Mouse (Mus musculus) liver, embryonic 15.5 days (tissue): ENCODE measurements around the gene Pax3. TPM values are rescaled to one million over a fixed set of nuclear protein-coding genes. Genes with fewer than 3 reads are reported as not detected.

Source experiments
- ATAC-seq: fragments of 200-750 bp; cut with Nextera tagmentation; 2 replicates; pipeline ENCODE4 v1.8.0; 2017; ENCODE audit warnings: moderate number of reproducible peaks, mild to moderate bottlenecking, moderate library complexity; ENCODE audit not compliant: insufficient read depth
- H3K27ac ChIP-seq: fragments of 300-500 bp; sonication (generic); replicated peaks from 2 replicates; pipeline ENCODE4 v1.5.1; 2015; ENCODE audit warnings: mild to moderate bottlenecking, inconsistent platforms
- H3K27me3 ChIP-seq: fragments of 300-500 bp; sonication (generic); 2 replicates; pipeline ENCODE4 v1.6.1; 2015; ENCODE audit warnings: mild to moderate bottlenecking, inconsistent platforms
- H3K36me3 ChIP-seq: fragments of 300-500 bp; sonication (generic); replicated peaks from 2 replicates; pipeline ENCODE4 v1.6.1; 2015; ENCODE audit warnings: moderate library complexity, mild to moderate bottlenecking, inconsistent platforms
- H3K4me1 ChIP-seq: fragments of 300-500 bp; sonication (generic); replicated peaks from 2 replicates; pipeline ENCODE4 v1.6.1; 2015; ENCODE audit warnings: inconsistent platforms
- H3K4me2 ChIP-seq: fragments of 300-500 bp; sonication (generic); 2 replicates; pipeline ENCODE4 v1.6.1; 2015; ENCODE audit warnings: moderate library complexity, mild to moderate bottlenecking, inconsistent platforms
- H3K4me3 ChIP-seq: fragments of 300-500 bp; sonication (generic); replicated peaks from 2 replicates; pipeline ENCODE4 v1.5.1; 2015; ENCODE audit warnings: mild to moderate bottlenecking, inconsistent platforms
- H3K9ac ChIP-seq: fragments of 300-500 bp; sonication (generic); 2 replicates; pipeline ENCODE4 v1.6.1; 2015; ENCODE audit warnings: moderate library complexity, mild to moderate bottlenecking, inconsistent platforms
- H3K9me3 ChIP-seq: fragments of 300-500 bp; sonication (generic); replicated peaks from 2 replicates; pipeline ENCODE4 v1.6.1; 2016; ENCODE audit warnings: inconsistent platforms
- WGBS: fragments of 180-500 bp; shearing (Covaris S2); methylation state at CpG from one replicate; pipeline ENCODE4 v1.1.7; 2015; ENCODE audit warnings: mixed read lengths; ENCODE audit not compliant: insufficient replicate concordance; 5-methylcytosine and 5-hydroxymethylcytosine counted together
- polyA plus RNA-seq: library from polyadenylated mRNA; unstranded; fragments of >200 nt; fragmentation: Nextera tagmentation; extraction: Ambion mirVana; gene quantifications from 2 replicates; pipeline ENCODE4 v1.2.1, GENCODE M21; 2015

The Pax3 gene
- polyA plus RNA-seq, 1 experiment from 2014 or later: 0.02 TPM

- ATAC-seq: no peak
- Histone ChIP-seq H3K9me3 (no peaks in the 10 kb centered on the region), H3K9ac (no peak overlapping the region), H3K4me2 (no peak overlapping the region), H3K36me3 (no peaks in the 10 kb centered on the region), H3K27me3 (peaks cover 95% of the 10 kb centered on the region), H3K4me3 (no peak overlapping the region), H3K27ac (no peak overlapping the region), H3K4me1 (no peaks in the 10 kb centered on the region)
- WGBS: 2% methylated on average over 12 of the region's 12 CpGs
Observed at GRCm38 (mm10) chr1:78190386-78191111, 6.4 kb downstream of the Pax3 start.

- no peak overlapping the region for H3K9ac ChIP-seq
- H3K4me3 ChIP-seq: no peak overlapping the region
- H3K4me2 ChIP-seq: no peak overlapping the region
- under 1% methylated on average over 44 of the region's 47 CpGs for WGBS
- no peaks in the 10 kb centered on the region for H3K4me1 ChIP-seq
- no peaks in the 10 kb centered on the region for H3K36me3 ChIP-seq
- no peak for ATAC-seq
- no peak overlapping the region for H3K27ac ChIP-seq
- peaks cover 95% of the 10 kb centered on the region for H3K27me3 ChIP-seq
- no peaks in the 10 kb centered on the region for H3K9me3 ChIP-seq
Observed at GRCm38 (mm10) chr1:78189501-78190345, 7.2 kb downstream of the Pax3 start.

GRCm38 (mm10) chr1:78189016-78189415 is 7.9 kb downstream of the Pax3 start:
- Histone ChIP-seq H3K4me3 (no peak overlapping the region), H3K9ac (no peak overlapping the region), H3K36me3 (no peaks in the 10 kb centered on the region), H3K9me3 (no peaks in the 10 kb centered on the region), H3K4me1 (no peaks in the 10 kb centered on the region), H3K27ac (no peak overlapping the region), H3K4me2 (no peak overlapping the region), H3K27me3 (peaks cover 88% of the 10 kb centered on the region)
- ATAC-seq: no peak
- 2% methylated on average over 16 of the region's 16 CpGs for WGBS

GRCm38 (mm10) chr1:78188299-78188698 is 8.6 kb downstream of the Pax3 start:
- H3K27me3 ChIP-seq: peaks cover 81% of the 10 kb centered on the region
- no peak overlapping the region for H3K27ac ChIP-seq
- H3K9ac ChIP-seq: no peak overlapping the region
- no peak overlapping the region for H3K4me2 ChIP-seq
- H3K36me3 ChIP-seq: no peaks in the 10 kb centered on the region
- H3K4me3 ChIP-seq: no peak overlapping the region
- H3K4me1 ChIP-seq: no peaks in the 10 kb centered on the region
- 8% methylated on average over 2 of the region's 2 CpGs for WGBS
- H3K9me3 ChIP-seq: no peaks in the 10 kb centered on the region
- no peak for ATAC-seq

GRCm38 (mm10) chr1:78187788-78188173 is 9.2 kb downstream of the Pax3 start:
- no peak overlapping the region for H3K9ac ChIP-seq
- H3K36me3 ChIP-seq: no peaks in the 10 kb centered on the region
- H3K27me3 ChIP-seq: peaks cover 79% of the 10 kb centered on the region
- no peaks in the 10 kb centered on the region for H3K9me3 ChIP-seq
- no peak overlapping the region for H3K27ac ChIP-seq
- no peak overlapping the region for H3K4me3 ChIP-seq
- H3K4me1 ChIP-seq: no peaks in the 10 kb centered on the region
- H3K4me2 ChIP-seq: no peak overlapping the region
- WGBS: 2% methylated on average over 6 of the region's 6 CpGs
- no peak for ATAC-seq

GRCm38 (mm10) chr1:78187122-78187787 is 9.7 kb downstream of the Pax3 start:
- H3K4me3 ChIP-seq: no peak overlapping the region
- no peaks in the 10 kb centered on the region for H3K9me3 ChIP-seq
- H3K4me1 ChIP-seq: no peaks in the 10 kb centered on the region
- no peaks in the 10 kb centered on the region for H3K36me3 ChIP-seq
- H3K27ac ChIP-seq: no peak overlapping the region
- ATAC-seq: no peak
- H3K27me3 ChIP-seq: peaks cover 79% of the 10 kb centered on the region
- 2% methylated on average over 8 of the region's 8 CpGs for WGBS
- no peak overlapping the region for H3K4me2 ChIP-seq
- no peak overlapping the region for H3K9ac ChIP-seq

- Histone ChIP-seq H3K4me2 (no peak overlapping the region), H3K36me3 (no peaks in the 10 kb centered on the region), H3K9ac (no peak overlapping the region), H3K9me3 (no peaks in the 10 kb centered on the region), H3K27ac (no peak overlapping the region), H3K4me1 (no peaks in the 10 kb centered on the region), H3K27me3 (peaks cover 51% of the 10 kb centered on the region), H3K4me3 (no peak overlapping the region)
- 37% methylated on average over 5 of the region's 5 CpGs for WGBS
- no peak for ATAC-seq
Observed at GRCm38 (mm10) chr1:78182954-78183353, 14.0 kb downstream of the Pax3 start.

GRCm38 (mm10) chr1:78181882-78182281 is 15.1 kb downstream of the Pax3 start:
- Histone ChIP-seq H3K4me3 (no peak overlapping the region), H3K4me1 (no peaks in the 10 kb centered on the region), H3K36me3 (no peaks in the 10 kb centered on the region), H3K9me3 (no peaks in the 10 kb centered on the region), H3K4me2 (no peak overlapping the region), H3K27ac (no peak overlapping the region), H3K9ac (no peak overlapping the region), H3K27me3 (peaks cover 40% of the 10 kb centered on the region)
- ATAC-seq: no peak
- 19% methylated on average over 9 of the region's 9 CpGs for WGBS

- no peaks in the 10 kb centered on the region for H3K9me3 ChIP-seq
- WGBS: 49% methylated on average over 6 of the region's 6 CpGs
- H3K4me1 ChIP-seq: no peaks in the 10 kb centered on the region
- no peak overlapping the region for H3K4me2 ChIP-seq
- peaks cover 24% of the 10 kb centered on the region for H3K27me3 ChIP-seq
- no peak overlapping the region for H3K4me3 ChIP-seq
- H3K27ac ChIP-seq: no peak overlapping the region
- ATAC-seq: no peak
- no peaks in the 10 kb centered on the region for H3K36me3 ChIP-seq
- H3K9ac ChIP-seq: no peak overlapping the region
Observed at GRCm38 (mm10) chr1:78172334-78172733, 24.6 kb downstream of the Pax3 start.

- no peaks in the 10 kb centered on the region for H3K4me1 ChIP-seq
Observed at GRCm38 (mm10) chr1:78171671-78172070, 25.3 kb downstream of the Pax3 start.

GRCm38 (mm10) chr1:78170771-78171170 is 26.2 kb downstream of the Pax3 start:
- H3K9ac ChIP-seq: no peak overlapping the region
- peaks cover 23% of the 10 kb centered on the region for H3K27me3 ChIP-seq
- H3K27ac ChIP-seq: no peak overlapping the region
- no peaks in the 10 kb centered on the region for H3K4me1 ChIP-seq
- no peaks in the 10 kb centered on the region for H3K9me3 ChIP-seq
- no peaks in the 10 kb centered on the region for H3K36me3 ChIP-seq
- no peak overlapping the region for H3K4me3 ChIP-seq
- no peak overlapping the region for H3K4me2 ChIP-seq
- ATAC-seq: no peak
- 53% methylated on average over 9 of the region's 9 CpGs for WGBS

More at GRCm38 (mm10) chr1:78171671-78172070, 25.3 kb downstream of the Pax3 start:
- no peak overlapping the region for H3K4me2 ChIP-seq
- no peaks in the 10 kb centered on the region for H3K9me3 ChIP-seq
- 31% methylated on average over 1 of the region's 1 CpGs for WGBS
- no peak overlapping the region for H3K9ac ChIP-seq
- no peak overlapping the region for H3K4me3 ChIP-seq
- H3K27ac ChIP-seq: no peak overlapping the region
- no peak for ATAC-seq
- no peaks in the 10 kb centered on the region for H3K36me3 ChIP-seq
- peaks cover 28% of the 10 kb centered on the region for H3K27me3 ChIP-seq
